Mouse (Mus musculus): ENCODE data around the gene Meioc.

Gene Meioc

DNA sequence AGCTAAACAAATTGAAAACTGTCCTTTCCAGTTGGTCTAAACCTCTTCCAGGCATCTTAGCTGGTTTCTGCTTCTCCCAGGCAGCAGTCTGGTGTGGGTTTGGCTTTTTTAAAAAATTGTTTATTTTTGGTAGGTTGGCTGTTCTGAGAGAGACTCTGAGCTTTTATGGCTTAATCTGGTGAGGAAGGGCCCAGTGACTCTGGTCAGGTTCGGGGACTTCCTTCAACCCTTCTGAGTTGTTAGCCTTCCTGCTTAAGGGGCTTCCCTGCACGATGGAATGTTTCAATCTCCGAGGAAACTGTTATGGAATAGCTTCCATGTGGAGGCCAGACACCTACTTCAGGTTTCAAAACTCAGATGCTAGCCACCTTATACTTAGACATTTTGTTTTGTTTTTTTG is at the start of gene Meioc:
Gene Meioc, plus strand, starts transcription at position 301 of the 400 bp plus-strand sequence.
- peak; percentile 0 for DNase-seq

DNA sequence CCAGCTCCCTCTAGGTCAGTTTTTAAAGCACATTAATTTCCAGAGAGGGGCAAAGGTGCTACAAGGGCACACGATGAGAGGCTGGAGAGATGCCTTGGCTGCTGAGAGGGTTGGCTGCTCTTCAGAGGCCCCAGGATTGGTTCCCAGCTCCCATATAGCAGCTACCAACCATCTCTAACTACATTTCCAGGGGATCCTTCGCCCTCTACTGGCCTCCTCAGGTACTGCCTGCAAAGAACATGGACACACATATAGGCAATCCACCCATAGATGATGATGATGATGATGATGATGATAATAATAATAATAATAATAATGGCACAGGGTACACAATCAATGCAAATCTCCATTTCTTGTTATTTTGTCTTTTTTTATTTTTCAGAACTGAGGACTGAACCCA is 44.1 kb upstream of the Meioc start:
- DNase-seq = no peak

DNA sequence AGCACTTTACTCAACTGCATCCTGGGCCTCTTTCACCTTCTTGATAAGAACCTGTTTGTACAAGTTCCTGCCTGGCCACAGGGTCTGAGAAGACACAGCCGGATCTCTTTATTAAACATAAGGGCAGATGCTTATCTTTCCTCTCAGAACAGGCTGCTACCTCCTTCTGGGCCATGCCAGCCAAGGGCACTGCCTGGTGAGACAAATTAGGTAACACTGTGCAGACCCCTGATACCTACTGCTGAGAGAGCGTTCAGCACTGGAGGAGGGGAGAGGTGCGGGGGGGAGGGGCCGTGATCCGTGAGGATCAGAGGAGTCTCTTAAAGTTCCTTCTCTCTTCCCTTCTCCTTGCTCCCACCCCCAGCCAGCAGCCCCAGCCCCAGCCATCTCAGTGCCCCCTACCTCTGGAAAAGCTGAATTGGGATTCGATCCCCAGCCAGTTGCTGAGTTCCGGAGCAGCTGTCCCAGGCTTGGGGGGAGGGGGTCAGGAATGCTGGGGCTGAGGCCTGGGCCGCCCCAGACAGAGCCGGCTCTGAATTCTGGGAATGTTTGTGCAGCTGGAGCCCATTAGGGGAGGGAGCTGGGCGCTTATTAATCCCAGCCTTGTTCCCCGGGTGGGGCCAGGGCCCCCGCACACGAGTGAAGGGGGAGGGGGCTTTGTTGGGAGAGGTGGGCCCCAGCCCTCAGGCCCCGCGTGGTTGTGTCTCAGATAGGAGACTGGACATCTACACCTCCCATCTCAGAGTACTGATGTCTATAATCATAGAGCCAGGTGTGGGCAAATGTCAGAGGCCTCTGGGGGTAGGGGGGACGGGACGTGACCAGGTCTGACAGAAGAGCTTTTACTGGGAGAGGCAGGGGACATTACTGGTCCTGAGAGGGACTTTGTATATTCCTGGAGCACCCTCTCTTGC is 39.4 kb upstream of the Meioc start:
- DNase-seq = peak; percentile 89

DNA sequence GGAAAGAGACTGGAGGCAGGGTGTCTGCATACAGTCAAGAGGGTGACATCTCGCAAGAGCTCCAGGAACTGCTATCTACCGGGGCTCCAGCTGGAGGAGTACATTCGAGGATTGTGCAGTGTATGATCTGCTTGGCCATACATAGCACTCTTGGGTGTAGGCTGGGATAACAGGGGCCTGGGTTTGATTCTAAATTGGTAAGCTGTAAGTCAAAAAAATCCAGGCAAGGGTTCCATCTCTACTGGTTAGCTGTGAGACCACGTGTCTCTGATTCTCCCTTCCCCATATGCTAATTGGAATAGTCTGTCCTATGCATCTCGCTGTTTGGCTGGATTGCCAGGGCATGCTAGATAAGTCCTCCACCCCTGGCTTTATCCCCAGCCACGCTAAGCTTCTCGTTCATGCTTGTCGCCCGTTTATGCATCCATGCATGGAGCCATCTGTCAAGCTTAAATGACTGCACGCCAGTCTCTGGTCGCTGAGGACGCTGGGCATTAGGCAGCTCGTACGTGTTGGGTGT is 38.6 kb upstream of the Meioc start:
- DNase-seq = no peak

DNA sequence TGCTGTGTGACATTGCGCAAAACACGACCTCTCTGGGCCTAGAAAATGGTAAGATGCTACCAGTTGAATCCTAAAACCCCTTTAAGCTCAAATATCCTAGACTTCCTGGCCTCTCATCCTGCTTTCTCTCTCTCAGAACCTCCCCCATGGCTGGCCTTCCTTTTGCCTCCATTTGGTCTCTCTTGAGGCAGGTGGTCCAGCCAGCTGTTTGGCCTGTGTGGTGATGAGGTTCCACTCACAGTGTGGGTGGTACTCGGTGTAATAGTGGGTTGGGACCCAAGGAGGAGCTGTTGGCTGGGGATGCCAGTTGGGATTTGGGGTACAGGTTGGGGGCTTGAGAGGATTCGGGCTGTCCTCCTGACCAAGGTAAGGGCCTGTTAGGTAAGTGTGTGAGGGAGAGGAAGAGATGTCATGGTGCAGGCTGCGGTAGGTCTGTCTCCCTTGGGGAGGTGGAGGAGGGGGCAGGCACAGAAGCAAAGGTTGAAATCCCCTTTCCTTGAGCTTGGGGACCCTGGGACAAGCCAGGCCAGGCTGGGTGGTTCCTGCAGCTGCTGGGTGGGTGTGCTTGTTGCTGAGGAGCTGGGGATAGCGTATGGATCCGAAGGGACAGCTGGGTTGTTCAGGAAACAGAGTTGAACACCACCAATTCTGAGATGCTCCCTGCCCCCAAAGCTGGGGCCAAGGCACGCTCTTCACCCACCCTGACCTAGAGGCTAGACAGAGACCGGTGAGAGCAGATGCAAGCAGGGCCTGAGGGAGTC is 36.2 kb upstream of the Meioc start:
- no peak for DNase-seq

DNA sequence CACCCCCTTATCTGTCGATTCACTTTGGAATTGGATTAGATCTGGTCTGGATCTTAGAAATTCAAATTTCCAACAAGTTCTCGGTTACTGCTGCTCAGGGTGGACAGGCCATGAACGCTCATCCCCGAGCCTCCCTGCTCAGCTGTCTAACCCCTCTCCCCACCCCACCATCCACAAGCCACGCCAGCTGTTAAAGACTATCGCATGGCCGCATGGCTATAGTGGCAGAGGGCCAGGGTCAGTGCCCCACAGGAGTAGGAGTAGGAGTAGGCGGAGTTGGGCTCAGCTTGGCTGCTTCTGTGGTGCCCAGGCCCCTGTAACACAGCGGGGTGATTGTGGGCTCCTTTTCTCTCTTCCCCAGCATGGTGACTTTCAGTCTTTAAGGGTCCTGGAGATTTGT is 35.0 kb upstream of the Meioc start:
- DNase-seq = no peak

DNA sequence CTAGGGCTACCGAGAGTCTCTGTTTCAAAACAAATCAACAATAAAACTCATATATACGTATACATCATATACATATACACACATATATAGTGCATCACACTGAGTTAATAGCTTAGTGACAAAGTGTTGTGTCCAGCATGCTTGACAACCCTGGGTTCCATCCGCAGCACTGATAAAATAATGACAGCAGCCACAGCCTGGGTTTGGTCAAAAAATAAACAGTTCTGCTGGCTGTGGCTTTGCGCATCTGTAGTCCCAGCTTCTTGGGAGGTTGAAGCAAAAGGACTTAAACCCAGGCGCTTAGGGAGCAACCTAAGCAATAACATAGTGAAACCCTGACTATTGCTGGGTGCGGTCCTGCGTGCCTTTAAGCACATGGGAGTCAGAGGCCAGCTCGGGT is 34.1 kb upstream of the Meioc start:
- DNase-seq = no peak

DNA sequence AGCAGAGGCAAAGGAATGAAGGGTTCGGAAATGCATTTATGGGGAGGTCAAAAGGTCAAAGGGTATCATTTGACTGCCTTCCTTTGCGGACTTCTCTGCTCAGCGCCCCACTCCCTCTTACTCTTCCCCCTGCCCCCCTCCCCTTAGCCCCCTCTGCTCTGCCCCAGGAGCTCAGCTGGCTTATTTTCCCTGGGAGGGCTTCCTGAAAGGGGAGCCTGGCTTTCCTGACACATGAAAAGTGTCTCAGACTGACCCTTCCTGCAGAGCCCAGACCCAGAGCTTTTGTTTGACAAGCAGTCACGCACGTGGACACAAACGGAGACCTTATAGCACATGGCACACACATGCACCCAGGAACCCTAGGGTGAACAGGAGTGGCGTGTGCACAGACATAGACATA is 32.8 kb upstream of the Meioc start:
- DNase-seq = no peak

DNA sequence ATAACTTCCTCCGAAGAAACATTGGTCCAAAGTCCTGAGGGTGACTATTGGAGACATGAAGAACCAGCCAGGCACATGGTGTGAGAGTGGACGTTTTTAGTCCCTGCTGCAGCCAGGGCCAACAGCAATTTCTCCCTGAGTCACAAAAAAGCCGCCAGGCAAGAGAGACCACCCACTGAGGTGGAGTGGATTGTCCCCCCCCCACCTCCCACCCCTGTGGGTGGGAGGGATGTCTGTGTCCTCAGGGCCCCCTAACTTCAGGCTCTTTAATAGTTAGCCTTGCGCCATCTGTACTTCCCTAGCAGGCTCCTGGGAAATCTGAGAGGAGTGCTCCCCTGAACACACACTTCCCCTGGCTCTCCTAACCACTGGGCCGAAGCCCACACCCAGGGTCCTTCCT is 32.3 kb upstream of the Meioc start:
- no peak for DNase-seq

DNA sequence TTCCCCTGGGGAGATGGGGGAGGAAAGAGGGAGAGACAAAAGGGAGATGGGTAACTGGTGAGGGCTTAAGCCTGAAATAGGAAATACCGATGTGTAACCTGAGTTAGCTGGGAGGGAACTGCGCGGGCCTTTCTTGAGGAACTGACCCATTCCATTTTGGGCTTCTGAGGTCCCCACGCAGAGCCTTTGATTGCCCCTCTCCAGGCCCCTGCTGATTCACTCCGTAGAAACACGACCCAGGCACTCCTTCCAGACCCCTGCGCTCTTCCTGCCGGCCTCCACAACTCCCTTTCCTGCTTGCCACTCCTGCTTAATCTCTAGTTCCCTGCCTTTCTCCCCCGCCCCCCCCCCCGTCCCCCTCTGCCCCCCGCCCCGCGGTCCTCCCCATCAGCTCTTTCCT is 30.8 kb upstream of the Meioc start:
- no peak for DNase-seq

DNA sequence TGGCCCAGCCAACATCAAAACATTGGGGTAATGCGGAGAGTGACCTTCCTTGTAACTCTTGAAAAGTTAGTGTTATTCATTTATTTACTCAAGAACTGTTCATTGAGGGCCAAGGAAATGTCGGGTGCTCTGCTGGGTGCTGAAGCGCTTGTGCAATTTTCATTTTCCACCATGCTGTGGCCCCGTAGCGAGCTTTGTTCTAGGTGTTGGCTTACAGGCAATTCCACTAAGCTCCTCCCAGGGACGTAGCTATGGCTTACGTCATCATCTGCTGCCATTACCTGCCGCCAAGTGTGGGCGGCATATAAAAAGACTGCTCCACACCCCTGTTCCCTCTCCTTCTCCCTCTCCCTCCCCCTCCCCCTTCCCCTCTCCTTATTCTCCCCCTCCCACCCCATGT is 30.1 kb upstream of the Meioc start:
- DNase-seq = no peak

DNA sequence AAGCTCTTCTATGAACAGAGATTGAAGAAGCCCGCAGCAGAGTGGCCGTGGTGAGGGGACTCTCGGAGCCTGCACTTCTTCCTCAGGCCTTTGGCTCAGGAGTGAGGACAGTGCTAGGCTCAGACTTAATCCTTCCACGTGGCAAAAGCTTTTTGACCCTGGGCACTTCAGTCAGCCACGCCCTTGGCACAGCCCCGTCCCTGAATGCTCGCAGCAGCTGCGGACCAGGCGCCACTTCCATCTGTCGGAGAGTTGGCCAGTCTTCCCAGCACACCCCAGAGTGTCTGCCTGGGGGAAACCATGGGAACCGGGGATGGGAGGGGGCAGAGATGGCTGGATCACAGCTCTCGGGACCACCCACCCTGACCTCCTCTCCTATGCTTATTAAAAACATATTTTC is 26.6 kb upstream of the Meioc start:
- DNase-seq = no peak

DNA sequence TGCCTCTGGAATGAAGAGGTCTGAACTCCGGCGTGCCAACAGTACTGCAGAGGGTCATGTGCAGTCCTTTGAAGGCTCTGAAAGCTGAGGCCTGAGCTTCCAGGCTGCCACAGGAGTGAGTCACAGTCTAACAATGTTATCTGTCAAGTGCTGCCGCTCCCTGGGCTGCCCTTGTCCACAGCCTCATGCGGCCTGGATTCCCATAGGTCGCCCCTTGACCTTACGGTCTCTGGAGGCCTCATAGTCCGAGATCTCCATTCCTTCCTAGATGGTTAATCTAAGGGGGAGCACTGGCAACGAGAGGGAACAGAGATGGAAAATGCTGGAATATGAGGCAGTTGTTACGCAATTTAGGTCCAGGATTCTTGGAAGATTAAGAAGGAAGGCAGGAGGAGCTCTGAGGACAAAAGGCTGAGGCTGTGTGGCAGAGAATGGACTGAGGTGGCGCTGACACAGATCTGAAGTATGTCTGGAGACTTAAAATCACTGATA is 19.6 kb upstream of the Meioc start:
- DNase-seq = peak; percentile 45

DNA sequence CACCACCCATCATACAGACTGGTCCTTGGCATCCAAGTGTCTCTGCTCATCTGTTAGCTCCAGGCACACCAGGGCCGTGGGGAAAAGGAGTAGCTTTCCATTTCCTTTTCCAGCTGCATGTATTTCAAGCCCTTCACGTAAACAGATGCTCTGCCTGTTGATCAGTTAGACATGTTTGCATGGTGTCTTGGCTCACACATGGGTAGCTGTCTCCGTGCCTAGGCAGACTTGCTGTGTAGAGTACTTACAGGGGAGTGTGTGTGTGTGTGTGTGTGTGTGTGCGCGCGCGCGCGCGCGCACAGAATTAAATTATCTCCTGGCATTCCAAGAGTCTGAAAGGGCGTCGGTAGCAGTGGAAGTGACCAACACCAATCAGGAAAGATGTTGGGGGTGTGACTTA is 17.3 kb upstream of the Meioc start:
- DNase-seq = no peak

DNA sequence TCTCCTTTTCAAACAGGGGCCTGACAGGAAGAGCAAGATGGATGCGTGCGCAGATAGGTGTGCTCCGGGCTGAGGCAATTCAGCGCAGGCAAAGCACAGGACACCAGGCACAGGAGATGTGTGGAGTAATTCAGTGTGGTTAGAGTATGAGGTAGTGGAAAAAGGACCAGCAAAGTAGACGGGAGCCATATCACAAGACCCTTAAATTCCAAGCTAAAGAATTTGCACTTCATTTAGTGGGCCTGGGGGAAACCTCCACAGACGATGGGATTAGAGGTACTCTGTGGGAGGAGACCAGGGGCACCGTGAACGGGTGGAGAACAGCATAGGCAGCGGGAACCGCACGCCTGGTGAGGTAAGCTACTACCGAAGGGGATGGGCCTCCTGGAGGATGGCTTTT is 15.6 kb upstream of the Meioc start:
- DNase-seq = no peak

DNA sequence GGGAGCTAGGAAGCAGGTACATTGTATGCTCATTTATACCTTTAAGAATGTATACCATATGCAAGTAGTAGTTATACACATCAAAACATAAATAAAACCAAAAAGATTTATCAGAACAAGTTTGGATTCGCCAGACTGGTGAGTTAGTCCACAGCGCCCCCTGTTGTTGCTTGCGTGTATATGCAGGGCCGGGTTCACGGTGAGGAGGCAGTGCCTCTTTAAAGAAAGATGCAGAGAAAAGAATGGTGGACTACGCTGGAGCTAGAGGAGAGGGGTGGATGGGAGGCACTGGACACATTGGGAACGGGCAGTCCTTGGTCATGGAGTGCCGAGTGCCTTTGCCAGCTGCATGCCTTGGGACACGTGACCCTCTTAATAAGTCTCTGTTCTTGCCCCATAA is 12.1 kb upstream of the Meioc start:
- DNase-seq = peak; percentile 83

DNA sequence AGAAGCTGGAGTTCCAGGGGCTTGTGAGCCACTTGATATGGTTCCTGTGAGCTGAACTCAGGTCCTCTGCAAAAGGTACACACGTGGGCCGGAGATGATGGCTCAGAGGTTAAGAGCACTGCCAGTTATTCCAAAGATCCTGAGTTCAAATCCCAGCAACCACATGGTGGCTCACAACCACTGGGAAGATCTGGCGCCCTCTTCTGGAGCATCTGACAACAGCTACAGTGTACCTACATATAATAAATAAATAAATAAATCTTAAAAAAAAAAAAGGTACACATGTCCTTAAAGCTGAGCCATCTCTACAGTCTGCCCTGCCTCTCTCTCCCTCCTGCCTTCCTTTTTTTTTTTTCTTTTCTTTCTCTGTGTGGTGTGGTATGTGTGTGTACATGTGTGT is 10.7 kb upstream of the Meioc start:
- peak; percentile 39 for DNase-seq

DNA sequence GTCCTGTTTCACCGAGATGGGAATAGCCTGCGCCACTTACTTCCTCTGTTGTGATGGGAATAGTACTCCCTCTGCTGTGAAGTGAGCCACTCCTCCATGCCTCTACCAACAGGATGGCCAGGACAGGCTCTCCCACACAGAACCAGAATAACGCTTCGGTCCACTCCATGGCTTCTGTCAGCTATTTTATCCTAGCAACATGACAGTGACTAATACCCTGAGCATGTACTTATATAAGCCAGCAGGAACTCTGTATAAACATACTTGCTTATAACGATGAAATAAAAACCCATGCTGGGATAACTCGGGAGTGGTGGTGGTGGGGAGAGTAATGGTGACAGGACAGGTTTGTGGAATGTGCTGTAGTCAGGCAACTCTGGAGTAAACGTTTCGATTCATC is 7.6 kb upstream of the Meioc start:
- DNase-seq = peak; percentile 6

DNA sequence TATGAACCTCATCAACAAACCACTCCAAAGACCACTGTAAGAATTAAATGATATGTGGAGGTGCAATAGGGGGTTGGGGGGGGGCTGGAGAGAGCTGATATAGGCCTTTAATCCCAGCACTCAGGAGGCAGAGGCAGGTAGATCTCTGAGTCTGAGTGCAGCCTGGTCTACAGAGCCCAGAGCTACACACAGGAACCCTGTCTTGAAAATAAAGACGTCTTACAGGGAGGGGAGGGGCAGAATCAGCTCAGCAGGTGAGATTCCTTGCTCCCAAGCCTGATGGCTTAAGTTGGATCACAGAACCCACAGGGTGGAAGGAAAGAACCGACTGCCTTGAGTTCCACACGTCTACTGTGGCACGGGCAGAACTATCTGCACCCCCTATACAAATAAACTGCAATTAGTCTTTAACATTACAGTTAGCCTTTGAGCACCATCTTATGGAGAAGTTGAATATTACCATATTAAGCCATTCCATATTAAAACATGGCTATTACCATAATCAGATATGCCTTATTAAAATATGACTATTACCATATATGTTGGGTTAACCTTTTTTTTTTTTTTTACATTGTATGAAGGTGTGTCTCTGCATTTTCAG is 7.1 kb upstream of the Meioc start:
- no peak for DNase-seq

DNA sequence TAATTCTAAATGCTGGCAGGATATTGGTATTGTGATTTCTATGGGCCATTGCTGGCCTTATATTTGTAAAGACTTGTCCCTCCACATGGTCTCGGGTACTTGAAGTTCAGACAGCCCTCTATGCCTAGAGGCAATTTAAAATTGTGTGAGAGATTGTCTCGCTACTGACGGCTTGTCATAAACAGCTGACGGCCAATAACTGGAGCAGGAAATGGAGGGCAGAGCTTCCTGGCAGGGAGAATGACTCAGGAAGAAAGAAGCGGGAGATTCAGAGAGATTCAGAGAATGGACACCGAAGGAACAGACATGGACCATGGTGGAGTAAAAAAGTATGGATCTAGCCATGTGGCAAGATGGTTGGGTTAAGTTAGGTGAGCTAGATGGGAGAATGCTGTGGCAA is 6.6 kb upstream of the Meioc start:
- DNase-seq = no peak

DNA sequence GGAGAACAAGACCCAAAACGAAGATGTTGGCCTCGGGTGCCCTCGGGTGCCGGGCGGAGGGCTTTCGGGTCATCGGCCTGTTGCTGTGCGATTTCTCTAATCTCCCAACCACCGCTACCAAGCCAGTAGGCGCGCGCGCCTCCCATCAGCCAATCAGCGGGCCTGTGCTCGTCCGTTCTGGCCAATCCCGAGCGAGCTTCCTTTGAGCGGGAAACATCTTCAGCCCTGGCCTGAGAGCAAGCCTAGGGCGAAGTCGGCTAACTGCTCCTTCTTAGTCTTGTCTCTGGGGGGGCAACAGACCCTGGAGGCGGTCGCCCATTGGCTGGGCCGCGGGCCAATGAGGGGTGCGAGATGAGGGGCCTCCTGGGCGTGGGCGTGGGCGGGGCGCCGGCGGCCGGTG is 1.6 kb downstream of the Meioc start:
- peak; percentile 9 for DNase-seq

DNA sequence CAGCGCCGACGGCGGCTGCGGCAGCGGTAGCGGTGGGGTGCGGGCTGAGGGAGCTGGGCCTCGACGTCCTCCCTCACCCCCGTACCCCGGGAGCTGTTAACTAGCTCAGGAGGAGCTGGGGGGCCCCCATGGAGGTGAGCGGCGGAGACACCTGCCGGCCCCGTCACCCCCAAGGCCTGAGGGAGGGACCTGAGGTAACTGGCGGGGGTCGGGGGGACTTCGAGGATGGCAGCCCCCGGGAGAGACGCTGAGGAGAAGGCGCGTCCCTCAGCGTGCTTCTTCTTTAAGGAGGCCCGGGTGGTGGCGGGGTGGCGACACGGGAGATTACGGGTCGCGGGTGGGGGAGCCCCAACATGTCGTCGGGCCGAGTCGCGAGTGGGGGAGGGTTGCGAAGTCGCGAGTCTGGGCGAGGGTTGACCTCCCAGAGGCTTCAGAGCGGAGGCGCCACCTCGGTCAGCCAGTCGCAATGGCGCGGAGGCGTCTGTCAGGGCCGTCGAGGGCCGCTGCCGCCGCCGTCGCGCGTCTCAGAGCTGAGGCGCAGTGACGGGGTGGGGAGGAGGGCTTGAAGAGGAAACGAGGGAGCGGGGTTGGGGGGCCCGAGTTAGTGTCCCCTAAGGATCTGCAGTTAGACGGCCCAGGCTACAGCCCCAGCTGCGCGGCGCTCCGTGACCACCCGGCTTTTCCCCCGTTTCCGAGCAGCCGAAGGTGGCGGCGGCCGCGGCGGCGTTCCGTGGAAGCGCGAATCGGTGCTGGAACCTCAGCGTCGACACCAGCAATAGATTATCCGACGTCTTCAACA is 2.3 kb downstream of the Meioc start:
- peak; percentile 15 for DNase-seq

DNA sequence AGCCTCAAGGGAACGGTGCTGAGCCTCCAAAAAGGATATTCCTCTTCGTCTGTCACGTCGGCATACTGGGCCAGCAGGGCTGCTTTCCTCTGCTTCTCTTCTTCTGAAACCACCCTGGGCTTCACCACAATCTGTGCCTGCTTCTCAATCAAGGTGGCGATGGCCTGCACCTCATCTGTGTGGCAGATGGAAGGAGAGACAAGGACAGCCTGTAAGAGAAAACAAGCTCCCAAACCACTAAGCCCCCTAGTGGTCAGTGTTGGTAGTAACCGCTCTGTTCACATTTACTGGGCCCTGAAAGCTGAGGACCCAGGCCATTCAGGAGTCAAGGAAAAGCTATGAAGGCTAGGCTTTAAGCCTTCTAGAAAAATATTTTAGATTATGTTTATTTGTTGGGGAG is 26.6 kb downstream of the Meioc start:
- peak; percentile 83 for DNase-seq

All from kidney, postnatal 10 days (tissue).